Mouse (Mus musculus) heart, embryonic 16.5 days (tissue): ENCODE results near the gene Hist1h2bc. TPM values are rescaled to one million over a fixed set of nuclear protein-coding genes. Genes with fewer than 3 reads are reported as not detected.
A peak's percentile ranks its signal among the peaks of the same experiment; 100 is the strongest.
"Not testable (repeated sequence)": the region's sequence is repeated elsewhere in the genome, so short reads cannot be mapped to it uniquely, and the experiment has no call there.

ENCODE experiments used
- ATAC-seq: fragments of 200-750 bp; cut with Nextera tagmentation; replicated peaks from 2 replicates; pipeline ENCODE4 v1.8.0; 2017; ENCODE audit warnings: moderate number of reproducible peaks; ENCODE audit not compliant: insufficient read depth, low FRiP score; ENCODE audit errors: extremely low read depth
- H3K27ac ChIP-seq: fragments of 300-500 bp; sonication (generic); 2 replicates; pipeline ENCODE4 v1.5.1; 2014; ENCODE audit warnings: mild to moderate bottlenecking, low read length, control low read depth, moderate library complexity
- H3K27me3 ChIP-seq: fragments of 300-500 bp; sonication (generic); 2 replicates; pipeline ENCODE4 v1.6.1; 2014; ENCODE audit warnings: low read length, mixed read lengths; ENCODE audit not compliant: control insufficient read depth, insufficient read depth
- H3K36me3 ChIP-seq: fragments of 300-500 bp; sonication (generic); 2 replicates; pipeline ENCODE4 v1.6.1; 2014; ENCODE audit not compliant: control insufficient read depth, insufficient read depth
- H3K4me1 ChIP-seq: fragments of 300-500 bp; sonication (generic); 2 replicates; pipeline ENCODE4 v1.6.1; 2014; ENCODE audit warnings: low read length, mixed read lengths; ENCODE audit not compliant: control insufficient read depth, insufficient read depth
- H3K4me2 ChIP-seq: fragments of 300-500 bp; sonication (generic); 2 replicates; pipeline ENCODE4 v1.6.1; 2014; ENCODE audit warnings: low read depth, mild to moderate bottlenecking, control low read depth, low read length
- H3K4me3 ChIP-seq: fragments of 300-500 bp; sonication (generic); 2 replicates; pipeline ENCODE4 v1.5.1; 2014; ENCODE audit warnings: mild to moderate bottlenecking, control low read depth, low read length
- H3K9ac ChIP-seq: fragments of 300-500 bp; sonication (generic); 2 replicates; pipeline ENCODE4 v1.6.1; 2014; ENCODE audit warnings: low read length, control low read depth
- H3K9me3 ChIP-seq: fragments of 300-500 bp; sonication (generic); replicated peaks from 2 replicates; pipeline ENCODE4 v1.6.1; 2016; ENCODE audit warnings: low read length; ENCODE audit not compliant: control insufficient read depth
- WGBS: fragments of 180-500 bp; shearing (Covaris S2); extraction: QIAGEN DNeasy Blood & Tissue Kit; methylation state at CpG from one replicate; pipeline ENCODE4 v1.1.7; 2014; 5-methylcytosine and 5-hydroxymethylcytosine counted together
- polyA plus RNA-seq: library from polyadenylated mRNA; unstranded; fragments of >200 nt; fragmentation: Nextera tagmentation; extraction: Ambion mirVana; gene quantifications from 2 replicates; pipeline ENCODE4 v1.2.1, GENCODE M21; 2015

Gene Hist1h2bc
- polyA plus RNA-seq: 49.7 and 53.7 TPM in 2 replicates

DNA sequence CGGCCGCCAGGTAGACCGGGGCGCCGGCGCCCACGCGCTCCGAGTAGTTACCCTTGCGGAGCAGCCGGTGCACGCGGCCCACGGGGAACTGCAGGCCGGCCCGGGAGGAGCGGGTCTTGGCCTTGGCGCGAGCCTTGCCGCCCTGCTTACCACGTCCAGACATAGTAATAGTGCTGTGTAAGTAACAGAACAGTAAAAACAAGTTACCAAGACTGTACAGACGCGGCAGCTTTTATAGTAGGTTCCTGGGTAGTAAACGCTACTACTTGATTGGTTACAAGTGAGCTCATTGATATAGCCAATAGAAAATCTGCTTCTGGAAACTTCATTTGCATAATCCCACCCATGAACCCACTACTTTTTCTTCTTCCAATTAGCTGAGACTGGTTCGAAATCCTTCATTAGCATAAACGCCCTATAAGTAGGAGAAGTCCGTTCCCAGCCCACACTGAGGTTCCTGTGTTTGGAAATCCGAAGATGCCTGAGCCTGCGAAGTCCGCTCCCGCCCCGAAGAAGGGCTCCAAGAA lies at the start of gene Hist1h2bc, which contains the start of gene Hist1h2ac:
Gene Hist1h2bc, plus strand, starts transcription at position 445 of the 527 bp plus-strand sequence.
Gene Hist1h2ac, minus strand, starts transcription at position 194 of the 527 bp plus-strand sequence.
- no peaks in the 10 kb centered on the region for H3K9me3 ChIP-seq
- ATAC-seq: peak; percentile 97
- peak within 1 kb of the TSS; percentile 90 for H3K4me2 ChIP-seq
- no peaks in the 10 kb centered on the region for H3K27me3 ChIP-seq
- under 1% methylated on average over 32 of the region's 32 CpGs for WGBS
- H3K27ac ChIP-seq: peak within 1 kb of the TSS; percentile 97
- H3K4me3 ChIP-seq: peak within 1 kb of the TSS; percentile 61
- H3K36me3 ChIP-seq: no peaks in the 10 kb centered on the region
- peak within 1 kb of the TSS; percentile 79 for H3K9ac ChIP-seq
- peaks cover 16% of the 10 kb centered on the region for H3K4me1 ChIP-seq

DNA sequence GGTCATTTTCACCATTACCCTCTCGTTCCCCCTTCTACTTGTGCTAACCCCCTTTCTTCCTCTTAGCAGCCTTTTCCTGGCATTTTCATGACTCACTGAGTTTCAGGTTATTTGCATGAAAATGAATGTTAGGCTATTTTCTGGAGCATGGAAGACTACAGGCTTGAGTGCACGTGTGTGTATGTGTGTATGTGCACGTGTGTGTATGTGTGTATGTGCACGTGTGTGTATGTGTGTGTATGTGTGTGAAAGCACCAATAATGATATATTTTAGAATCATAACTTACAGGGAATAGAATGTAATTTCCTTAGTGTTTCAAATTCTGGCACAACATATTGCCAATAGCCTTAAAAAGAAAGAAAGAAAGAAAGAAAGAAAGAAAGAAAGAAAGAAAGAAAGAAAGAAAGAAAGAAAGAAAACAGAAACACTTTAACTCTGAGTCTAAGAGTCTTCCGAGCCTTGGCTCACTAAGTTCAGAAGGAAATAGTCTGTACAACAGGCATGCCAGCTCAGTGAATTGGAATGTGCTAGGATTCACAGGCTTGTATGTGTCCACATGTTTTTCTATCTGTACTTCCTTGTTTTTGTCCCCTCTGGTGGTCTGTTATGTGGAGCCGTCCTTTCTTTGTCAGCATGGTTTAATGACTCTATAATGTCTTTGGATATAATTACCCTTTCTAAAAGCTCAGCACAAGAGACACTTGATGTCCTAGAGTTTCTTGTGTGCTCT lies 24.2 kb upstream of the Hist1h2bc start:
- 57% methylated on average over 6 of the region's 6 CpGs for WGBS

DNA sequence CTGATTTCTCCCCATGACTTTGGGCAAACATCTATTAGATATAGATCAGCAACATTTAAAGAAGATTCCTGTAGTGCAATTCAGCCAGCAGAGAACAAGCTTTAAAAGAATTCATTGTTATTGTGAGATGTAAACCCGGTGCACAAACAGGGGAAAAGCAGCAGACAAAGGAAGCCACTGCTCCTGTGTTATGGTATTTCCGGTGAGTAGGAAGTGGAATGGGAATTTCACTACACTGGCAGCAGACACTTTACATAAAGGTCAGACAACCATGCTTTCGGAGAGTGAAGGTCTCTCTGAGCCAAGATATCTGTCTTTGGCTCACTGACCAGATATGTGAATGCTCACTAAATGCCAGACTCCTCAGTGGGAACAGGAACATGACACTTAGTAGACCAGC lies 21.5 kb upstream of the Hist1h2bc start:
- no peak overlapping the region for H3K9ac ChIP-seq
- no peak overlapping the region for H3K4me3 ChIP-seq
- H3K9me3 ChIP-seq: no peaks in the 10 kb centered on the region
- no peak for ATAC-seq
- peaks cover 2% of the 10 kb centered on the region for H3K4me1 ChIP-seq
- H3K27ac ChIP-seq: no peak overlapping the region
- H3K27me3 ChIP-seq: no peaks in the 10 kb centered on the region
- no peak overlapping the region for H3K4me2 ChIP-seq
- no peaks in the 10 kb centered on the region for H3K36me3 ChIP-seq
- 51% methylated on average over 3 of the region's 3 CpGs for WGBS

More for the DNA sequence above, 24.2 kb upstream of the Hist1h2bc start:
- H3K27me3 ChIP-seq: no peaks in the 10 kb centered on the region
- peaks cover 2% of the 10 kb centered on the region for H3K4me1 ChIP-seq
- H3K27ac ChIP-seq: no peak overlapping the region
- H3K36me3 ChIP-seq: no peaks in the 10 kb centered on the region
- no peaks in the 10 kb centered on the region for H3K9me3 ChIP-seq
- H3K4me2 ChIP-seq: no peak overlapping the region
- no peak overlapping the region for H3K9ac ChIP-seq
- H3K4me3 ChIP-seq: no peak overlapping the region
- ATAC-seq: no peak

GRCm38 (mm10) chr13:23681990-23682582 lies 1.9 kb upstream of the Hist1h2bc start:
- Histone ChIP-seq H3K4me2 (peak overlapping the region; percentile 72), H3K27ac (no peak overlapping the region), H3K9ac (no peak overlapping the region), H3K36me3 (no peaks in the 10 kb centered on the region), H3K4me3 (no peak overlapping the region), H3K27me3 (no peaks in the 10 kb centered on the region), H3K4me1 (peaks cover 16% of the 10 kb centered on the region), H3K9me3 (no peaks in the 10 kb centered on the region)
- 82% methylated on average over 6 of the region's 6 CpGs for WGBS
- ATAC-seq: no peak

GRCm38 (mm10) chr13:23682623-23682946 lies 1.4 kb upstream of the Hist1h2bc start:
- H3K9ac ChIP-seq: peak overlapping the region; percentile 69
- 33% methylated on average over 1 of the region's 1 CpGs for WGBS
- peak overlapping the region; percentile 52 for H3K4me3 ChIP-seq
- H3K36me3 ChIP-seq: no peaks in the 10 kb centered on the region
- no peaks in the 10 kb centered on the region for H3K9me3 ChIP-seq
- H3K27me3 ChIP-seq: no peaks in the 10 kb centered on the region
- peak overlapping the region; percentile 72 for H3K4me2 ChIP-seq
- ATAC-seq: no peak
- peak overlapping the region; percentile 93 for H3K27ac ChIP-seq
- peaks cover 16% of the 10 kb centered on the region for H3K4me1 ChIP-seq

DNA sequence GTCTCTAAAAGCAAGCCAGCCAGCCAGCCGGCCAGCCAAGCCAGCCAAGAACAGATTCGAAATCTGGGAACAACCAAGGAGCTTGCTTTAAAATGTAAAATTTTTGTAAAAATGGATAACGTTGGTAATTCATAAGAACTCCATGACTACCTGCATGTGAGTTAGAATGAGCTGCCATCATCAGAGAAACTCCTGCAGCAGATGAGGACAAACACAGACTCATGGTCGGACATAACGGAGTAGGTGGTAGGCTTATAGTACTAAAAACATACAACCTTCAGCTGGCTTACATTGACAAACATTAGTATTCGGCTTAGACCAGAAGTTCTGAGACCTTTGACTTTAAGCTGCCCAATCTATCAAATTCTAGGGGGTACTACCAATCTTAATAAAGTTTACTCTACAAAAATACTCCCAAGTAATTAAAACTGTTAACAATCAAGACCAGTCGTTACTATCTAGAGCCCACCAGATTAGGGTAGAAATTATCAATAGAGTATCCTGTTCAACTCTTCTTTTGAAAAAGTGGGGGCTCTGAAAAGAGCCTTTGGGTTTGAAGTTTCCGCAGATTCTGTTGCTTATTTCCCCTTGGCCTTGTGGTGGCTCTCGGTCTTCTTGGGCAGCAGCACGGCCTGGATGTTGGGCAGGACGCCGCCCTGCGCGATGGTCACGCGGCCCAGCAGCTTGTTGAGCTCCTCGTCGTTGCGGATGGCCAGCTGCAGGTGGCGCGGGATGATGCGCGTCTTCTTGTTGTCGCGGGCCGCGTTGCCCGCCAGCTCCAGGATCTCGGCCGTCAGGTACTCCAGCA lies 848 bp upstream of the Hist1h2bc start:
- H3K27me3 ChIP-seq, H3K36me3 ChIP-seq, H3K9me3 ChIP-seq: not testable (repeated sequence)
- 14% methylated on average over 14 of the region's 30 CpGs for WGBS
- Histone ChIP-seq H3K4me3 (peak overlapping the region; percentile 52), H3K4me1 (peaks cover 16% of the 10 kb centered on the region), H3K27ac (peak overlapping the region; percentile 93), H3K9ac (peak overlapping the region; percentile 69), H3K4me2 (peak overlapping the region; percentile 72)
- ATAC-seq: peak; percentile 32

DNA sequence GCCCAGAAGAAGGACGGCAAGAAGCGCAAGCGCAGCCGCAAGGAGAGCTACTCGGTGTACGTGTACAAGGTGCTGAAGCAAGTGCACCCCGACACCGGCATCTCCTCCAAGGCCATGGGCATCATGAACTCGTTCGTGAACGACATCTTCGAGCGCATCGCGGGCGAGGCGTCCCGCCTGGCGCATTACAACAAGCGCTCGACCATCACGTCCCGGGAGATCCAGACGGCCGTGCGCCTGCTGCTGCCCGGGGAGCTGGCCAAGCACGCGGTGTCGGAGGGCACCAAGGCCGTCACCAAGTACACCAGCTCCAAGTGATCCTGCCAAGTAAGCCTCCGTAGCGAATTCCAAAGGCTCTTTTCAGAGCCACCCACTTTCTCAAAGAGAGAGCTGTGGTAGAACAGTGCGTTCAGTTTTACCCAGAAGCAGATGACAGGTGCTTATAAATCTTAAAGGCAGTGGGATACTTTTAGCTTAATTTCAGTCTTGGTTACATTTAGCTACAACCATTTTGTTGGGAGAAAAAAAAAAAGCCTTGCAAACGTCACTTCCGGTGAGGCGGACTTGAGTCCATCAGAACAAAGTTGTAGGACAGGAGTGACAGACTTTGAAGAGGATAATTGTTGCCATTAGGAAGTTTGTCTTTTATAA lies 421 bp downstream of the Hist1h2bc start:
- H3K9me3 ChIP-seq, H3K36me3 ChIP-seq, H3K27me3 ChIP-seq: not testable (repeated sequence)
- Histone ChIP-seq H3K9ac (peak overlapping the region; percentile 79), H3K4me3 (peak overlapping the region; percentile 61), H3K4me2 (peak overlapping the region; percentile 90), H3K4me1 (peaks cover 16% of the 10 kb centered on the region), H3K27ac (peak overlapping the region; percentile 97)
- 0% methylated on average over 11 of the region's 37 CpGs for WGBS
- peak; percentile 12 for ATAC-seq

- H3K36me3 ChIP-seq: no peaks in the 10 kb centered on the region
- WGBS: 11% methylated on average over 15 of the region's 15 CpGs
These were observed 1.3 kb downstream of the Hist1h2bc start for GRCm38 (mm10) chr13:23685121-23685861.

More at GRCm38 (mm10) chr13:23685121-23685861, 1.3 kb downstream of the Hist1h2bc start:
- peak overlapping the region; percentile 61 for H3K4me3 ChIP-seq
- H3K27me3 ChIP-seq: no peaks in the 10 kb centered on the region
- H3K9me3 ChIP-seq: no peaks in the 10 kb centered on the region
- no peak for ATAC-seq
- H3K27ac ChIP-seq: peak overlapping the region; percentile 97
- peaks cover 16% of the 10 kb centered on the region for H3K4me1 ChIP-seq
- H3K4me2 ChIP-seq: peak overlapping the region; percentile 90
- peak overlapping the region; percentile 79 for H3K9ac ChIP-seq
